Mouse (Mus musculus) lung, postnatal 25 days (tissue): ENCODE results near the gene Adgrg3.
"Not testable (repeated sequence)": the region's sequence is repeated elsewhere in the genome, so short reads cannot be mapped to it uniquely, and the experiment has no call there.

ENCODE experiments used
- DNase-seq: peaks from one replicate; pipeline ENCODE4 v3.0.0; 2022; ENCODE audit warnings: low spot score

Adgrg3 gene

GRCm38 (mm10) chr8:95025421-95025820 lies 7.9 kb downstream of the Adgrg3 start:
- DNase-seq = no peak

GRCm38 (mm10) chr8:95028391-95028790 lies 10.9 kb downstream of the Adgrg3 start:
- DNase-seq = not testable (repeated sequence)

GRCm38 (mm10) chr8:95037106-95037925 lies 19.8 kb downstream of the Adgrg3 start:
- DNase-seq = peak; percentile 51

- no peak for DNase-seq
Observed at GRCm38 (mm10) chr8:95041883-95042784, 24.6 kb downstream of the Adgrg3 start.

- no peak for DNase-seq
Observed at GRCm38 (mm10) chr8:95044811-95045210, 27.3 kb downstream of the Adgrg3 start.

GRCm38 (mm10) chr8:95046982-95047381 lies 29.5 kb downstream of the Adgrg3 start:
- no peak for DNase-seq

GRCm38 (mm10) chr8:95047884-95048680 lies 30.6 kb downstream of the Adgrg3 start:
- no peak for DNase-seq

- no peak for DNase-seq
Observed at GRCm38 (mm10) chr8:95049636-95050035, 32.1 kb downstream of the Adgrg3 start.

GRCm38 (mm10) chr8:95054438-95054837 lies 36.9 kb downstream of the Adgrg3 start:
- no peak for DNase-seq

- DNase-seq = peak; percentile 23
Observed at GRCm38 (mm10) chr8:95054927-95055510, 37.5 kb downstream of the Adgrg3 start, which contains the start of gene Drc7. Gene Drc7 (plus strand): TSS chr8:95055103.

GRCm38 (mm10) chr8:95056414-95056813 lies 38.9 kb downstream of the Adgrg3 start:
- DNase-seq = no peak

GRCm38 (mm10) chr8:95058661-95059060 lies 41.2 kb downstream of the Adgrg3 start:
- no peak for DNase-seq

- DNase-seq = no peak
Observed at GRCm38 (mm10) chr8:95059812-95060533, 42.5 kb downstream of the Adgrg3 start.

GRCm38 (mm10) chr8:95064531-95064930 lies 47.0 kb downstream of the Adgrg3 start:
- DNase-seq = no peak

GRCm38 (mm10) chr8:95067582-95067981 lies 50.1 kb downstream of the Adgrg3 start:
- DNase-seq = peak; percentile 51

- DNase-seq = no peak
Observed at GRCm38 (mm10) chr8:95075504-95075903, 58.0 kb downstream of the Adgrg3 start.

- no peak for DNase-seq
Observed at GRCm38 (mm10) chr8:95076151-95076550, 58.7 kb downstream of the Adgrg3 start.

GRCm38 (mm10) chr8:95078055-95078454 lies 60.6 kb downstream of the Adgrg3 start:
- no peak for DNase-seq

- DNase-seq = no peak
Observed at GRCm38 (mm10) chr8:95079305-95079704, 61.8 kb downstream of the Adgrg3 start.

GRCm38 (mm10) chr8:95080381-95081341 lies 63.2 kb downstream of the Adgrg3 start, which contains the start of gene Katnb1:
Gene Katnb1 (plus strand): TSS chr8:95081186.
- peak; percentile 100 for DNase-seq
